In genomic region chr13:11777726-11778125, GRCm38 (mm10) we compare ENCODE assay signal across 14 mouse cellular contexts.
"Had no signal": no experiment of that assay in that cellular context is flagged by ENCODE, and none has a peak within 500 bp of the region (broad histone marks: within the 10 kb centered on the region; RNA-seq: fewer than 3 reads in every experiment).

No protein-coding gene starts in this region.

- H3K4me3 ChIP-seq: lung, embryonic 15.5 days; megakaryocyte, embryonic 14.5 days; midbrain, embryonic 13.5 days; midbrain, embryonic 15.5 days; neural tube, embryonic 12.5 days had no signal

- H3K27ac ChIP-seq: lung, embryonic 15.5 days; macrophage; midbrain, embryonic 13.5 days; midbrain, embryonic 15.5 days; neural tube, embryonic 12.5 days had no signal

- DNase-seq: lung, adult 2 months; lung, postnatal 14 days; lung, postnatal 36 days; right cerebral cortex, postnatal 14 days; spleen, adult 18-20 months; thymus, adult 18-20 months; thymus, postnatal 14 days; thymus, postnatal 36 days had no signal

- H3K27me3 ChIP-seq: lung, embryonic 15.5 days; megakaryocyte, embryonic 14.5 days; midbrain, embryonic 13.5 days; midbrain, embryonic 15.5 days; neural tube, embryonic 12.5 days had no signal

- H3K4me1 ChIP-seq: lung, embryonic 15.5 days; megakaryocyte, embryonic 14.5 days; neural tube, embryonic 12.5 days had no signal
